Mouse (Mus musculus) 416B (cell line): ENCODE measurements around the gene Gm21985.

Experiments used
- DNase-seq: peaks from one replicate; pipeline ENCODE4 v3.0.0; 2011; ENCODE audit warnings: low read depth

Gene Gm21985

DNA sequence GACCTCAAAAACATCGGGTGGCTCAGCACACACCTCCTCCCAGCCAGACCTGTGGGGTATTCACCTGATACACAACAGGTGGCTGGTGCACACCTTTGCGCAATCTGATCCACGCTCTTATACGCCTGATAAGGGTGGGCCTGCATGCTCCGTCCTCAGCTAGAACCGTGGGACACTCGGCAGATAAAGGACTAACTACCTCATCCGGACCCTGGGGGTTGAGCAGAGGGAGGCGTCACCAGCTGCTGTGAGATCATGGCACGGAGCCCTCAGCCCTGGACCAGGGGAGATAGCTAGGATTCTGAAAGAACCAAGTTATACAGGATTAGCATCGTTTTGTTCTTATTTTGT is at the start of gene Gm21985:
Gene Gm21985 (plus strand): TSS at position 73 of the 351 bp plus-strand sequence.
- DNase-seq: peak; percentile 73

DNA sequence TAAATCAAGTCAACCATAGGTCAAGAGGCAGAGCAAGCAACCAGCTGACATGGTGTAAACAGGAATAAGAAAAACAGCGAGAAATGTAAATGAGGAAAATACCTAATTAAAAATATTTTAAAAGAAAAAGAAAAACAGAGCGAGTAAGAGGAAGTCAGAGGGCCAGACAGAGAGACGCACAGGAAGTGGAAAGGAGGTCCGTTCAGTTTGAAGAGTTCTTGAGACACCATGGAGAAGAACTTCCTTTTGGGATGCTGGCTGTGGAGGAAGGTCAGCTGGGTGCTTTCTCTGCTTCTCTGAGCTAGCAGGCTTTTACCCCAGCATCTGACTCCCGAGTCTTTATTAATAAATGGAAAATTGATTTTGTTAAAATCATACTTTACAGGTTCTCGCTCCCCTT is 48.5 kb upstream of the Gm21985 start:
- peak; percentile 23 for DNase-seq

DNA sequence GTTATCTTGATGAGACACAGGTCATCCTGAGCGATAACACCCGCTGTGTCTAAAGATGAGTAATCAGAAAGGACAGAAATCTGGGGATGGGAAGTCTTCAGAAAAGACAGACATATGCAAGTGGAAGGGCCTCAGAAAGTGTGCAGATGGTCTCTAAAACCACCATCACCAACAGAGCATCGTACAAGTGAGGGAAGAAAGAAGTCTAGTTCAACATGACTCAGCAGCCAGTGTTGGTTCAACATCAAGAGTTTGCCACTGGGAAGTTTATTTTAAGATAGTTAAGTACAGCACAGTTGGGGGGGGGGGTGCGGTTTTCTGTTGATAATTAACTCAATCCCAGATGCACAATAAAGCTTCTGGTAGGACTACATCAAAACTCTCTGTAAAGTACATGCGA is 45.2 kb upstream of the Gm21985 start:
- DNase-seq: peak; percentile 21

DNA sequence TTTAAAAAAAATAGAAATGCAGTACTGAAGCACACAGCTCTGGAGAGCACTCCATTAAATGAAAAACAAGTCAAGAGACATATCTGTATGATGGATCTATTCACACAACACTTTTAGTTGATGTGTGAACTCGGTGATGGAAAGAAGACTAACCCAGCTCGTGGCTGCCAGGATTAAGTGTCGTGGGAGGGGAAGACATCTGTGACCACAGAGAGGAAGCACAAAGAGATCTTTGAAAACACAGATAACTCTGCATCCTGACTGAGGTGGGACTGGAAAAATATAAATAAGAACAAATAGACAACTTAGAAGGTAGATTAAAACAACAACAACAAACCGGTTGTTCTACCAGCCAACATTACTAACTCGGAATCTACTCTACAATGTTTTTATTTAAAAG is 43.5 kb upstream of the Gm21985 start:
- peak; percentile 58 for DNase-seq

DNA sequence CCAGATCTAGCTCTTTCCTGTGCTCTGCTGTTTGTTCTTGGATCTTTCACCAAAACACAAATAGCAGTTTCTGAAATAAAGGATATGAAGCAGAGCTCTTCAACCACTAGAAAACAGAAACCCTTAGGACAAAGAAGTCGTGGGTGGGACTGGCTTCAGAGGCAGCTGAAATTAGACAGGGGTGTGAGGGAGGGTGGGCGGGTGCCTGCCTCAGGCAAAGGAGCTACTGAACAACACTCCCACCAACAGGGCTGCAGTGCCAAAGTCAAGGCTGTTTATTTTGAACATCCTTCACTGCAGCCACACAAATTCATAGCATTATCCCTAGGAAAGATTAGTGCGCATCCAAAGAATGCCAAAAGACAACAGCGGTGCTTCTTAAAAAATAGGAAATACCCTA is 41.8 kb upstream of the Gm21985 start:
- DNase-seq: no peak

DNA sequence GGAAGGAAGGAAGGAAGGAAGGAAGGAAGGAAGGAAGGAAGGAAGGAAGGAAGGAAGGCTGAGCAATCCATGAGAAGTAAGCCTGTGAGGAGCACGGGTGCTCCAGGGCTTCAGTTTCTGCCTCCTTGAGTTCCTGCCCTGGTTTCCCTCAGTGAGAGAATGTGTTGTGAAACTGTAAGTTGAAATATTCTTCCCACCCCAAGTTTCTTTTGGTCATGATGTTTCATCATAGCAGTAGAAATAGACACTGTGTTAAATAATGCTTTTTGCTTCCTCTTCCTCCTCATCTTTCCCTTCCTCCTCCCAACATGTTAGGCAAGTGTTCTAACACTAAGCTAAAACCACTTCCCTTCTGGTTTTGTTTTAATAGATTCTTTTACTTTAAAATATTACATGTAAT is 33.5 kb upstream of the Gm21985 start:
- peak; percentile 72 for DNase-seq

DNA sequence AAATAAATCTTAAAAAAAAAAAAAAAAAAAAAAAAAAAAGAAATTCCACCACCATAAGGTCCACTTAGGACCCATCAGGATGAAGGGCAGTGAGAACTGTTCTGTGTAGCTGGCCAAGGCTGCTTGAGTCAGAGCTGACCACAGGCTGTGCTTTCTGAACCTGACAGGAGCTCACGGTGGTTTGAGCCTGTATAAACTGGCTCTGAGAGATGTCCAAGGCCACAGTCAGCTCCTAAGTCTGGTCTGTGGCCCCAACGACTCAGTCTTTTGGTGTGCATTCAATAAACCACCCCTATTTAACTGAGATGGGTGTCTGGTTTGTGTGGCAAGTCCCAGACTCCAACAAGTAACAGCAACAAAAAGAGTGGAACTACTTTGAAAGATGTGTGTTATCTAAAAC is 29.5 kb upstream of the Gm21985 start:
- peak; percentile 72 for DNase-seq

DNA sequence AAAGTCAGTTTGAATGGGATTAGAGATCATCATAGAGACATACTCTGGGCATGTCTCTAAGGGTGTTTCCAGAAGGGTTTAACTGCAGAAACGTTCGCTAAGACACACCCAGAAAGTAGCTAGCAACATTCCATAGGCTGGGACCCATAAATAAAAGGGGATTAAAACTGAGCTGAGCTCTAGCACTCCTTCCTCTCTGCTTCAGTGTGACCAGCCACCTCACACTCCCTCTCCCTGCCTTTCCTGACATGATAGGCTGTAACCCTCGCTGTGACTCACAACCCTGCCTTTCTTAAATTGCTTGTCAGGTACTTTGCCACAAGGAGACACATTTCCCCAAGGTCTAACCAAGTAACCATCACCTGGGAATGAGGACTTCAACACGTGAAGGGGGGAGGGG is 28.1 kb upstream of the Gm21985 start:
- DNase-seq: peak; percentile 49

DNA sequence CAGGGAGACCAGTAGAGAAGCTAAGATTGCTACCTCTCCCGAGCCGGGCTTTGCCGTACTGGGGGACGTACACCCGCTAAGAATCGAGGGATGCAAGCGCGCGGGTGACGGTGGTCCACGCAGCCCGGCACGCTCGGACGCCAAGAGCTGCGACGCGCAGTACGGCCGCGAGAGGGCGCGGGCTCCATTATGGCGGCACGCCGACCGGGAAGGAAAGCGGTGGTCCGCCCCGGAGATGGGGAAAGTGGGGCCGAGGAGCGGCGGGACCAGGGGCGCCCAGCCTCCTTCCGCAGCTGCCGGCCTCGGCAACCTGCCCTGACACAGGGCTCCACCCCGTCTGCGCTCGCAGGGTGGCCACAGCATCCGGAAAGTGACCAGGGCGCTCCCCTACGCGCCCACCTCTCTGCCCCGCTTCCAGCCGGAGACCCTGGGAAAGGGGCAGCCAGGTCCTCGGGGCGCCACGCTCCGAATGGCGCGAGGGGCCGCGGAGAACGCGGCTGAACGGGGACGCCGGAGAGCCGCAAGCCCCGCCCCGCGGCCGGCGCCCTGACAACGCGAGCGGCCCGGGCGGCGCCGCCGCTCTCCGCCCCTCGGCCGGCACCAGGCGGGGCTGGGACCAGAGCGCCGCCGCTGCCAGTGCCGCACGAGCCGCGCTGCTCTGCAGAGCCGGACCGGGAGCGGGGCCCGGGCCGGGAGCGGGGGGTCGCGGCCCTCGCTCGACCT is 26.7 kb upstream of the Gm21985 start, which contains the start of gene Lpcat4:
Gene Lpcat4 (plus strand): TSS at position 257 of the 723 bp plus-strand sequence.
- DNase-seq: peak; percentile 83

DNA sequence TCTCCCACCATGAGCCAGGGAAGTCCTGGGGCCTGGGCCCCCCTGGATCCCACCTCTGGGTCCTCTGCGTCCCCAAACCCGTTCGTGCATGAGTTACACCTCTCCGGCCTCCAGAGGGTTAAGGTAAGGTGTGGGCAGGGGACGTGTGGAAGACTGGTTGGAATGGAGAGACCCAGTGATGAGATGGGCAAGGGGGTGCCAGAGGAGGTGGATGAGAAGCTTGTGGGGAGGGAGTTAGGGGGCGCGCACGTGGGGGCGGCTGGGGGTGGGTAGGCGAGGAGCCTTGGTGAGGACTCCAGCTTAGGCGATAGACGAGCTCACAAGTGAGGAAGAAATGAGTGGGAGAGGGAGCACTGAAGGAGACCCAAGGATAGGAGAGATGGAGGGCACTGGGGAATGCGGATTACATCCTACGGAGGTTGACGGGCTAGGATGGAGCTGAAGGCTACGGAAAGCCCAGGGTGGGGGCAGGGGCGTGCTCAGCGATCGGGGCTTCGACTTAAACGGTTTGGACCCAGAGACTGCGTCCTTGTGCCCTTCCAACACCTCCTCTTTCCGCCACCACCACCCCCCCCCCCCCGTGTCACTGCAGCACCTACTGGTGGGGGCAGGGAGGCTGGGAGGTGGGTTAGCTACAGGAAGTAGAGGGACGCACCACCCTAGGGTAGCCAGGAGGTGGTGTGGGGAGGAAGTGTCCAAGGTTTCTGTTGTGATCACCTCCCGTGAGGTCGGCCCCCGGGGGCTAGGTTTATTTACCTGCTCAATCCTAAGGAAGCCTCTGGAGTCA is 26.0 kb upstream of the Gm21985 start:
- DNase-seq: peak; percentile 51

DNA sequence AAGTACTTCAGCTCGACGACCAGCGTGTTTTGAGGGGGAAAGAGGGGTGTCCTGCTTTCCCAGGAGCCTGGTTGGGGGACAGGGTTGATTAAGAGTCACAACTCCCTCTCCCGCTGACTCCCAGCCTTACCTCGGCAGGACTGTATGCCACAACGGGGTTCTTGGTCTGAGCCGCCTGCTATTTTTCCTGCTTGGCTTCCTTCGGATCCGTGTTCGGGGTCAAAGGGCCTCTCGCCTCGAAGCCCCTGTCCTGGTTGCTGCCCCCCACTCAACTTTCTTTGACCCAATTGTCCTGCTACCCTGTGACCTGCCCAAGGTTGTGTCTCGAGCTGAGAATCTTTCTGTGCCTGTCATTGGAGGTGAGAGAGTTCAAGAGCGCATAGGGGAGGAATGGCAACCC is 24.3 kb upstream of the Gm21985 start:
- DNase-seq: no peak

DNA sequence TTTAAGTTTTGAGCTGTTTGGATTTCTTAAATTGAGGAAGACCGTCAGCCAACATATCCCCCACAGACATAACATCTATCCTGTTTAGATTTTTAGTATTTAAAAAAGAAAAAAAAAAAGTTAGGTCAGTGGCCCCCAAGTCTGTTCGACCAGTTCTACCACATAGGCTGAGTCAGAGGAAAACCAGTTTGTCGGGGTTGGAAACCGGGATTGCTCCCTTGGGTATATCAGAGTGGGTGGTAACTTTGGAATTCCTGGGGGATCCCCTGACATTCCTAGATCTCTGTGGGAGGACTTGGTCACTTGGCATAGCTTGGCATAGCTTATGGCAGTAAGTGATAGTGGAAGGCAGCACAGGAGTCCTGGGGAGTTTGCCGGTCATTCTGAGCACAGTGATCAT is 20.8 kb upstream of the Gm21985 start:
- no peak for DNase-seq

DNA sequence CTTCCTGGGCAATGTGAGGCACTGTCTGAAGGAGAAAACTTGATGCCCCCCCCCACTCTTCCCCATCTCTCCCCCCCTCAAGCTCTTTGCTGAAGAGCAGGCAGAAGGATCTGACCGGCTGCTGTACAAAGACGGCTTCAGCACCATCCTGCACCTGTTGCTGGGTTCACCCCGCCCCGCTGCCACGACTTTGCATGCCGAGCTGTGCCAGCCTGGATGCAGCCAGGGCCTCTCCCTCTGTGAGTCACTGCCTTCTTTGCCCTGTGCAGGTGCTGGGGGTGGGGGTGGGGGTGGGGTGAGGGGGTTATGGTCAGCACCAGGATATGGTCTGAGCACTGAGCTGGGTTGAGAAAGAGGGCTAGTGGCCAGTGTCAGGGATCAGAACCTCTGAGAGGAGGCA is 19.9 kb upstream of the Gm21985 start:
- DNase-seq: no peak

DNA sequence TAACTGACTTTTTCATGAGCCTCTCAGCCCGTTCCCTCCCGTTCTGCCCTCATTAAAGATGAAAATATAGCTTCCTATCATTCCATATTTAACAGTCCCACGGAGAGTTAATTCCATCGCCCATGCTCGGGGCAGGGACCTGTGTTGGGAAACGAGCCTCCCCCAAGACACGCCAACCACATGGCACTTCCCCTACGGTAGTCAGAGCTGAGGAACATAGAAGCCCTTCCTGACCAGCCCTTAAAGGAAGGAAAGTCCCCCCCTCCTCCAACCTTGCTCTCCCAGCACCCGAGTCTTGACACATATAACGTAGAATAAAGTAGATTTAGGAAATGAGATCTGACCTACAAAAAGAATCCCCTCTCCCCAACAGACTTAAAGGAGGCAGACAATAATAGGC is 18.8 kb upstream of the Gm21985 start:
- DNase-seq: no peak

DNA sequence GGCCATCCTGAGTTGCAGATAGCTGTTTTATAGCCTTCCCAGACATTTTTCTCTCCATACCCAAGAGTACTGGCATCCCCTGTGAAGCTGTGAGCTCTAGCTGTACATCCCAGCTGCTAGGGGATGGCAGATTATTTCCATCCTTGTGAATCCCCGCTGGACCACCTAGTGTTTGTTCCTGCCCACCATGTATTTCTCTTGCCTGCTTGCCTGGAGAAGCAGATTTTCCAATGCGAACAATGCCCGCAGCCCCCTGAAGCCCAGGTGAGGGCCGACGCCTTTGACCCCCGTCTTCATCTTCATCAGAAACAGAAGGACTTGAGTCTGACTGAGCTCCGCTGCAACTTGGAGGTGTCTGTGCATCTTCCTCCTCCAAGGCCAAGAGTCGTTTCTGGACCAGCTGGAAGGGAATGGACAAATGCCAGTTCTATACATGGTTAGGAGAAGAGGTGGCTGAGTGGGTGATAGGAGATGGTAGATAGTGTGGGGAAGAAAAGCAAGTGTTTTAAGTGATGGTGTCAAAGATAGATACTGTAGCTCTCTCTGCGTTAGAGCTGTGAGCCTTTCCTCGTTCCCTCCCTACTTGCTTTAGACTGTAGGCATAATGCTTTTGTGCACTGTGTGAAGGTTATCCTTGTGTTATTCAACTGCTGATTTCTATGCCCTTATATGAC is 16.2 kb upstream of the Gm21985 start:
- no peak for DNase-seq

DNA sequence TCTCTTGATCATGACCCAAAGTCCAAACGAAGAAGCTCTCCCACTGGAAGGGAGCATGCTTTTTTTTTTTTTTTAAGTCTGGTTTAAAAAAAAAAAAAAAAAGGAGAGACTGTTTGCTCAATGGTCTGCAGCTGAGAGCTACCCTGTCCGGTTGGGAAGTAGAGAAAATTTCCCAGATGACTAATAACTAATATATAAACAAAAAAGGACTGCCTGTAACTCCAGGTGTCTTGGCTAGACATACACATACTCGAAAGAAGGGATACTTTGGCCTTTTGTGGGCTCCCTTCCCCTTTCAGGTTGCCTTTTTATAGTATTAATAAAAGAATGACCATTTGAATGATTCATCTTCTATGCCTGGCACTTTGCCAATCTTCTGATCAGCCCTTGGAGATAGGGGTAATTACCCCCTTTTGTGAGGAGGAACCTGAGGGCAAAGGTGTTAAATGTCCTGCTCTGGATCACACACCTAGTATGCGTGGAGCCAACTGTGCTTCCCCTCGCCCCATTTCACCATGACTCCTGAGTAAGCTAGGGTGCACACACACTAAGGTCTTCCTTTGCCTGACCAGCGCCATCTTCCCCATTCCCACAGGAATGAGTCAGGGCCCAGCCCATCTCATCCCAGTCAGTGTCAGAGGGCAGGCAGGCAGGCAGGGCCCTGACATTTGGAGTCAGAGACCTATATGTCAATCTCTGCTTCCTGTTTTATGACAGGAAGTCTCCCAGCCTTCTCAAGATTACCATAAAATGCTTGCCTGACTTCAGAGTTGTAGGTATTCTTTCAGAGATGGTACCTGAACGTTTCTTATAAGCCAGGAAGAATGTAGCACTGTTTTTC is 11.2 kb upstream of the Gm21985 start:
- no peak for DNase-seq

DNA sequence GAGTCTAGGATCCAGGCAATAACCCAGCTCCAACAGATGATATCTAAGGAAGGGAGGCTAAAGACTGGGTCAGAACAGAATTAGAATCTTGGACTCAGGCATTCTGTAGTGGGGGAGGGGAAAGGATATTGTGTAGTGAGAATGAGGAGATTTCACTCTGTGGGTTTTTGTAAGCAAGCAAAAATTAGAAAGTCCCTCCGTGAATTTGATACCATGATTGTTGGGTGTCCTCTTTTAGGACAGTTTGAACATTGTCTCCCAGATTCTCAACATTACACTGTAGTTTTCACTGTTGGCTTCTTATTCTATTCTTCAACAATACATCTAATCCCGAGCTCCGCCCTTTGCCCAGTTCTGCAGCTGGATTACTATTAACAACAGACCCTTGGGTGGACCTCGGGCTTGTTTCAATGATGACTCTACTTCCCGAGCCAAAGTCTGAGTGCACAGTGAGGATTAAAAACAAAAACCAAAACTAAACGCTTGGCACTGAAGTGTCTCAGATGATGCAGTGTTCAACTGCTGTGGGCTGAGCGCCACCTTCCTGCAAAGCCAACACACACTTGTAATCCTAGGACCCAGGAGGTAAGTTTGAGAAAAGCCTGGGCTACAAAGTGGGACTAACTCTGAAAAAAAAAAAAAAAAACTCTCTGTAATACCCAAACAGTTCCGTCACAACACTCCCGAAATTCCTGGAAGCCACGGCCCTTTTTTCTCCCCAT is 6.7 kb upstream of the Gm21985 start, which contains the start of gene Nutm1:
Gene Nutm1 (minus strand): TSS at position 51 of the 722 bp plus-strand sequence.
- DNase-seq: peak; percentile 80

DNA sequence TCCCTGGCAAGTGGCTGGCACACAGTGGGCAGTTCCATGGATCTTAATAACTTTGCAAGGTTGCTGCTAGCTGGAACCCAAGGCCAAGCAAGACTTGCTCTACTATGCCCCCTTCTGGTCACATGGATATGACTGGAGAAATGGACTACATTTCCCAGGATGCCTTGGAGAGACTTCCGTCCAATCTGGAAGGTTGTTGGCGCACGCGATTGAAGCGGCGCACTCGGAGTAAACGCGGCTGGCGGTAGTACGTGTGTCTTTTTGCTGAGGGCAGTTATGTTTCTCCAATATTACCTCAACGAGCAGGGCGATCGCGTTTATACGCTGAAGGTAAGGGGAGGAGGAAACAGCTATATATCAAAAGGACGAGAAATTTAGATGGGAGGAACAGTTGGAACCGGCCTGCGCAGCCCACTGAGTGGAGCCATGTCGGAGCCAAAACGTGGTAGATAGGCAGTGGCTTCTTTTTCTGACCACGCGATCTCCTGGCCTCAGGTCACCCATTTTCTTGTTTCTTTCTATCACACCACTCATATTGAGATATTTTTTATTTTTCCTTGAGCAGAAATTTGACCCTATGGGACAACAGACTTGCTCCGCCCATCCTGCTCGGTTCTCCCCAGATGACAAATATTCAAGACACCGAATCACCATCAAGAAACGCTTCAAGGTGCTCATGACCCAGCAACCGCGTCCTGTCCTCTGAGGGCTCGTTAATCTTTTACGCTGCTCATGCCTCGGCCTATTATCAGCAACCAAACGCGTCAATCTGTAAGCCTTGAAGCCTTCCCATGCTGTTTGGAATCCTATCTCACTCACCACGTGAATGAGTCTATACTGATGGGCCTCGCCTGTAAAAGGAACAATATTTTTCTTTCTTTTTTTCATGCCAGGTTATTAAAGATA is 4.1 kb upstream of the Gm21985 start, which contains the start of gene Nop10:
Gene Nop10 (plus strand): TSS at position 179 of the 906 bp plus-strand sequence.
- peak; percentile 92 for DNase-seq

DNA sequence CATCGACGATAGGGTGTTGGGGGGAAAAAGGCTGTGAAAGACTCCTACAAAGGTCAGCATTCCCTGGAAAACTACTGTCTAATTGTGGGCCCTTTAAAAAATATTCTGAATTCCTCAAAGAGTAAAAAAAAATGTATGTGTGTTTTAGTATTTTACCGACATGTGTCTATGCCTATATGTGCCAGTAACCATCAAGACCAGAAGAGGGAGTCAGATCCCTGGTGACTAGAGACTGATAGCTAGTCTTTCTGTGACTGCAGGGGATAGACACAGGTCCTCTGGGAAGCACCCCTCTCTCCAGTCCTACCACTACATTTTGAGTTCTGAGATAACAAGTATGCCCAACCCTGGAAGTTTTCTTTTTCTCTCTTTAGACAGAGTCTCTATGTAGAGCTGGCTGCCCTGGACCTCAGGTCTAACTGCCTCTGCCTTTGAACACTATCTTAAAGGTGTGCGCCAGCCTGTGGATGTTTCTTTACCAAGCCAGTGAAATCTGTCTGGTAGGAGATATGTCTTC is 3.3 kb upstream of the Gm21985 start:
- DNase-seq: peak; percentile 84

DNA sequence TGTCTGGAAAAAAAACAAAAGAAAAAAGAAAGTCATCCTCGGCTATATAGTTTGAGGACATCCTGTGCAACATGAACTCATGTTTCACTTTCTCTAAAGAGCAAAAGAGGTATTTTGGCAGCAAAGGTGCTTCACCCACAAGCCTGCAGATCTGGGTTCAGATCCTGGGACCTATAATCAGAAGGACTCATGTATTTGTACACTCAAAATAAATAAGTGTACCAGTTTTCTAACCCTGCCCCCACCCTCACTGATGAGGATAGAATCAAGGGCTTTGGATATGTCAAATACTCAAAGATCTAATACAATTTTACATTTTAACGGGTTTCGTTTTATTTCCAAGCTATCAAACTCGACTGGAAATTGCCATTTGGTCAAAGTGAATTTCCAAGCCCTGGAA is 1.8 kb upstream of the Gm21985 start:
- DNase-seq: no peak
